Comparison of ENCODE assay signal across 8 mouse cellular contexts in genomic region chr11:76494360-76495126, GRCm38 (mm10).
DNase-seq lines count a peak whose midpoint lies in the region; ATAC-seq lines count a peak whose summit lies in the region.

No protein-coding gene starts in this region.

- no peaks in the 10 kb centered on the region for H3K36me3 ChIP-seq in forebrain, embryonic 10.5 days (replicated peaks)
- no peaks in the 10 kb centered on the region for H3K36me3 ChIP-seq in heart, embryonic 15.5 days
- H3K36me3 ChIP-seq in liver, embryonic 15.5 days (replicated peaks): no peaks in the 10 kb centered on the region
- H3K36me3 ChIP-seq in stomach, embryonic 15.5 days: no peaks in the 10 kb centered on the region

- H3K9me3 ChIP-seq in forebrain, embryonic 10.5 days: no peaks in the 10 kb centered on the region
- H3K9me3 ChIP-seq in heart, embryonic 15.5 days (replicated peaks): no peaks in the 10 kb centered on the region
- H3K9me3 ChIP-seq in liver, embryonic 15.5 days (replicated peaks): no peaks in the 10 kb centered on the region
- no peaks in the 10 kb centered on the region for H3K9me3 ChIP-seq in stomach, embryonic 15.5 days

- peaks cover 27% of the 10 kb centered on the region for H3K27me3 ChIP-seq in forebrain, embryonic 10.5 days (ENCODE audit: poor library complexity, severe bottlenecking)
- no peaks in the 10 kb centered on the region for H3K27me3 ChIP-seq in heart, embryonic 15.5 days
- H3K27me3 ChIP-seq in liver, embryonic 15.5 days: peaks cover 34% of the 10 kb centered on the region
- no peaks in the 10 kb centered on the region for H3K27me3 ChIP-seq in stomach, embryonic 15.5 days (replicated peaks)

- ATAC-seq in heart, embryonic 15.5 days (replicated peaks; ENCODE audit: insufficient number of reproducible peaks, insufficient read depth, low FRiP score, low read depth): peak; percentile 69
- ATAC-seq in liver, embryonic 15.5 days (ENCODE audit: insufficient read depth): 0 out of 2 replicates have a peak, but pooled peaks have one; percentile 14
- ATAC-seq in stomach, embryonic 15.5 days (ENCODE audit: insufficient read depth, low FRiP score, low read depth): peak; percentile 62

- WGBS in forebrain, embryonic 10.5 days: under 1% methylated on average over 67 of the region's 67 CpGs
- WGBS in heart, embryonic 15.5 days: under 1% methylated on average over 56 of the region's 67 CpGs
- WGBS in liver, embryonic 15.5 days (ENCODE audit: insufficient replicate concordance): under 1% methylated on average over 60 of the region's 67 CpGs
- 0% methylated on average over 59 of the region's 67 CpGs for WGBS in stomach, embryonic 15.5 days

- H3K4me2 ChIP-seq in heart, embryonic 15.5 days: peak overlapping the region; percentile 88
- peak overlapping the region; percentile 65 for H3K4me2 ChIP-seq in liver, embryonic 15.5 days
- peak overlapping the region; percentile 79 for H3K4me2 ChIP-seq in stomach, embryonic 15.5 days

- peaks cover 51% of the 10 kb centered on the region for H3K4me1 ChIP-seq in forebrain, embryonic 10.5 days
- H3K4me1 ChIP-seq in heart, embryonic 15.5 days (replicated peaks): peaks cover 82% of the 10 kb centered on the region
- peaks cover 14% of the 10 kb centered on the region for H3K4me1 ChIP-seq in liver, embryonic 15.5 days (replicated peaks)
- H3K4me1 ChIP-seq in stomach, embryonic 15.5 days: peaks cover 46% of the 10 kb centered on the region

- peak overlapping the region; percentile 73 for H3K4me3 ChIP-seq in forebrain, embryonic 10.5 days
- H3K4me3 ChIP-seq in heart, embryonic 15.5 days: peak overlapping the region; percentile 65
- peak overlapping the region; percentile 59 for H3K4me3 ChIP-seq in liver, embryonic 15.5 days (replicated peaks)
- peak overlapping the region; percentile 58 for H3K4me3 ChIP-seq in stomach, embryonic 15.5 days (replicated peaks)

- peak; percentile 77 for DNase-seq in 416B (ENCODE audit: low read depth)
- peak; percentile 53 to 72 for DNase-seq in adrenal gland, postnatal 4 days (ENCODE audit: low spot score in 2 of 2)
- DNase-seq in forebrain, embryonic 10.5 days (ENCODE audit: extremely low spot score, low spot score): peak; percentile 67
- DNase-seq in kidney, postnatal 14 days: peak; percentile 91
- peak; percentile 83 for DNase-seq in neural tube, embryonic 10.5 days (ENCODE audit: extremely low spot score, low spot score)

- H3K27ac ChIP-seq in forebrain, embryonic 10.5 days: peak overlapping the region; percentile 89
- peak overlapping the region; percentile 99 for H3K27ac ChIP-seq in heart, embryonic 15.5 days
- H3K27ac ChIP-seq in liver, embryonic 15.5 days (replicated peaks): peak overlapping the region; percentile 76
- H3K27ac ChIP-seq in stomach, embryonic 15.5 days: peak overlapping the region; percentile 96

- H3K9ac ChIP-seq in heart, embryonic 15.5 days: peak overlapping the region; percentile 89
- peak overlapping the region; percentile 42 for H3K9ac ChIP-seq in liver, embryonic 15.5 days
- H3K9ac ChIP-seq in stomach, embryonic 15.5 days: peak overlapping the region; percentile 53

Comparison
In these comparisons a context has a peak if more than half of its experiments do, and no peak if none do; other contexts are left out.
1. Peak in every context shown above with its lines: DNase-seq, ATAC-seq, H3K4me3 ChIP-seq and H3K27ac ChIP-seq.
2. ATAC-seq: peak in every context shown above with its lines; median percentile 69 in heart, embryonic 15.5 days; 62 in stomach, embryonic 15.5 days; 14 in liver, embryonic 15.5 days.